Mouse (Mus musculus) heart, postnatal 0 days (tissue): ENCODE measurements around the gene Dpp8. TPM values are rescaled to one million over a fixed set of nuclear protein-coding genes. Genes with fewer than 3 reads are reported as not detected.
A peak's percentile ranks its signal among the peaks of the same experiment; 100 is the strongest.

ENCODE experiments used
- ATAC-seq: fragments of 200-750 bp; cut with Nextera tagmentation; 2 replicates; pipeline ENCODE4 v1.8.0; 2017; ENCODE audit warnings: low read depth, moderate number of reproducible peaks, moderate library complexity; ENCODE audit not compliant: insufficient read depth
- DNase-seq: peaks from one replicate; pipeline ENCODE4 v3.0.0-alpha.2; 2016; ENCODE audit warnings: low spot score
- H3K27ac ChIP-seq: fragments of 300-500 bp; sonication (generic); 2 replicates; pipeline ENCODE4 v1.5.1; 2014; ENCODE audit warnings: low read depth, mild to moderate bottlenecking
- H3K27me3 ChIP-seq: fragments of 300-500 bp; sonication (generic); 2 replicates; pipeline ENCODE4 v1.6.1; 2014; ENCODE audit warnings: low read length, mixed read lengths; ENCODE audit not compliant: control insufficient read depth, insufficient read depth
- H3K36me3 ChIP-seq: fragments of 300-500 bp; sonication (generic); replicated peaks from 2 replicates; pipeline ENCODE4 v1.6.1; 2014; ENCODE audit warnings: low read length, mixed read lengths; ENCODE audit not compliant: control insufficient read depth, insufficient read depth
- H3K4me1 ChIP-seq: fragments of 300-500 bp; sonication (generic); 2 replicates; pipeline ENCODE4 v1.6.1; 2014; ENCODE audit warnings: antibody characterized with exemption; ENCODE audit not compliant: control insufficient read depth, insufficient read depth
- H3K4me2 ChIP-seq: fragments of 300-500 bp; sonication (generic); 2 replicates; pipeline ENCODE4 v1.6.1; 2014; ENCODE audit warnings: low read depth, mild to moderate bottlenecking, low read length, moderate library complexity
- H3K4me3 ChIP-seq: fragments of 300-500 bp; sonication (generic); 2 replicates; pipeline ENCODE4 v1.5.1; 2014; ENCODE audit warnings: low read depth, low read length
- H3K9ac ChIP-seq: fragments of 300-500 bp; sonication (generic); replicated peaks from 2 replicates; pipeline ENCODE4 v1.6.1; 2014; ENCODE audit warnings: low read depth, low read length, mixed read lengths
- H3K9me3 ChIP-seq: fragments of 300-500 bp; sonication (generic); replicated peaks from 2 replicates; pipeline ENCODE4 v1.6.1; 2016; ENCODE audit warnings: low read length; ENCODE audit not compliant: control insufficient read depth
- CTCF ChIP-seq: IDR thresholded peaks from 2 replicates; pipeline ENCODE4 v1.5.1; 2016; ENCODE audit warnings: antibody characterized with exemption, control low read depth, low read depth
- EP300 ChIP-seq: IDR thresholded peaks from 2 replicates; pipeline ENCODE4 v1.6.1; 2016; ENCODE audit warnings: antibody characterized with exemption, low read depth
- WGBS: fragments of 180-500 bp; shearing (Covaris S2); extraction: QIAGEN DNeasy Blood & Tissue Kit; methylation state at CpG from one replicate; pipeline ENCODE4 v1.1.7; 2014; 5-methylcytosine and 5-hydroxymethylcytosine counted together
- polyA plus RNA-seq: library from polyadenylated mRNA; unstranded; fragments of >200 nt; fragmentation: Nextera tagmentation; extraction: Ambion mirVana; gene quantifications from 2 replicates; pipeline ENCODE4 v1.2.1, GENCODE M21; 2015
- total RNA-seq: library from RNA; depleted of rRNA; stranded (reverse); fragments of >200 nt; gene quantifications from 2 replicates; pipeline ENCODE4 v1.2.3, GENCODE M21; 2014; ENCODE audit warnings: low replicate concordance; rRNA removed

Gene Dpp8
- total RNA-seq: 39.4 TPM in 2 replicates
- polyA plus RNA-seq: 15.7 and 17.5 TPM in 2 replicates

GRCm38 (mm10) chr9:65032269-65033108 lies at the start of gene Dpp8:
TSS of gene Dpp8 (plus strand) at chr9:65032414.
- H3K9ac ChIP-seq: peak within 1 kb of the TSS; percentile 97
- no peaks in the 10 kb centered on the region for H3K4me1 ChIP-seq
- H3K4me2 ChIP-seq: peak within 1 kb of the TSS; percentile 82
- H3K9me3 ChIP-seq: no peaks in the 10 kb centered on the region
- peak within 1 kb of the TSS; percentile 96 for H3K27ac ChIP-seq
- under 1% methylated on average over 76 of the region's 85 CpGs for WGBS
- peaks cover 17% of the 10 kb centered on the region for H3K36me3 ChIP-seq
- peak; percentile 92 for ATAC-seq
- TF ChIP-seq EP300 (no peak; the same call in 1 of the 2 replicates), CTCF (peak; percentile 98)
- DNase-seq: peak; percentile 94
- H3K27me3 ChIP-seq: no peaks in the 10 kb centered on the region
- H3K4me3 ChIP-seq: peak within 1 kb of the TSS; percentile 98

GRCm38 (mm10) chr9:64985037-64985794 lies 47.0 kb upstream of the Dpp8 start:
- DNase-seq (peak; percentile 12), ATAC-seq (peak; percentile 38)
- H3K4me2 ChIP-seq: no peak overlapping the region
- H3K4me1 ChIP-seq: 0 out of 2 replicates have a peak, but pooled peaks cover 7% of the 10 kb centered on the region
- H3K9ac ChIP-seq: no peak overlapping the region
- no peak for TF ChIP-seq CTCF
- no peak for TF ChIP-seq EP300
- H3K36me3 ChIP-seq: peaks cover 87% of the 10 kb centered on the region
- peak overlapping the region; percentile 57; the same call in 1 of the 2 replicates for H3K27ac ChIP-seq
- no peak overlapping the region for H3K4me3 ChIP-seq
- H3K27me3 ChIP-seq: no peaks in the 10 kb centered on the region
- H3K9me3 ChIP-seq: no peaks in the 10 kb centered on the region
- WGBS: 17% methylated on average over 8 of the region's 8 CpGs

GRCm38 (mm10) chr9:64985807-64986206 lies 46.4 kb upstream of the Dpp8 start:
- H3K4me2 ChIP-seq: no peak overlapping the region
- no peaks in the 10 kb centered on the region for H3K9me3 ChIP-seq
- H3K9ac ChIP-seq: no peak overlapping the region
- H3K4me1 ChIP-seq: peaks cover 10% of the 10 kb centered on the region; the same call in 1 of the 2 replicates
- H3K36me3 ChIP-seq: peaks cover 86% of the 10 kb centered on the region
- no peaks in the 10 kb centered on the region for H3K27me3 ChIP-seq
- TF ChIP-seq EP300 (no peak), CTCF (no peak)
- DNase-seq (peak; percentile 7), ATAC-seq (peak; percentile 33)
- 35% methylated on average over 9 of the region's 9 CpGs for WGBS
- no peak overlapping the region for H3K4me3 ChIP-seq
- peak overlapping the region; percentile 57 for H3K27ac ChIP-seq

GRCm38 (mm10) chr9:64987651-64988050 lies 44.6 kb upstream of the Dpp8 start:
- H3K36me3 ChIP-seq: peaks cover 80% of the 10 kb centered on the region
- no peak for TF ChIP-seq CTCF
- TF ChIP-seq EP300: no peak
- ATAC-seq: no peak
- H3K4me1 ChIP-seq: peaks cover 10% of the 10 kb centered on the region; the same call in 1 of the 2 replicates
- no peak for DNase-seq
- no peak overlapping the region for H3K4me2 ChIP-seq
- no peak overlapping the region for H3K9ac ChIP-seq
- WGBS: 87% methylated on average over 2 of the region's 2 CpGs
- H3K27me3 ChIP-seq: no peaks in the 10 kb centered on the region
- H3K27ac ChIP-seq: no peak overlapping the region
- H3K9me3 ChIP-seq: no peaks in the 10 kb centered on the region
- H3K4me3 ChIP-seq: no peak overlapping the region

DNA sequence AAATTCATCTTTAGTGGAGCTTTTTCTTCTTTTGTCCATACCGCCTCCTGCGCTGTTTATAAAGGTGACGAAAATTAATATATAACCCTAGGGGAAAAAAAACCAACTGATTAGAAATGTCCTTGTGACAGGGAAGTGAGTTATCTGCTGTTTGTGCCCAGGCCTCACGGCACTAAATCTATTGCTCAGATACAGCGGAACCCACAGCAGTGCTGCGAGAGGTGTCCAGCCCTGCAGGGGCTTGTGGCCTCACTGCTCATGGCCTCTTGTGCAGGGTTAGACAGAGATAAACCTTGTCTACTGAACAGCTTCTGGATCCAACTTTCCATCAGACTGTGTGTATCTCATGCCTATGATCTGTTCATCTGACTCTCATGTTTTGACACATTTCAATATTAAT lies 43.8 kb upstream of the Dpp8 start:
- no peak overlapping the region for H3K9ac ChIP-seq
- no peak overlapping the region for H3K4me3 ChIP-seq
- H3K27ac ChIP-seq: no peak overlapping the region
- DNase-seq (no peak), ATAC-seq (no peak)
- H3K9me3 ChIP-seq: no peaks in the 10 kb centered on the region
- no peak overlapping the region for H3K4me2 ChIP-seq
- no peak for TF ChIP-seq CTCF
- no peak for TF ChIP-seq EP300
- WGBS: 64% methylated on average over 6 of the region's 6 CpGs
- H3K27me3 ChIP-seq: no peaks in the 10 kb centered on the region
- H3K36me3 ChIP-seq: peaks cover 74% of the 10 kb centered on the region
- H3K4me1 ChIP-seq: peaks cover 10% of the 10 kb centered on the region; the same call in 1 of the 2 replicates
